Mouse (Mus musculus): ENCODE measurements around the gene Dclk1. TPM values are rescaled to one million over a fixed set of nuclear protein-coding genes. Genes with fewer than 3 reads are reported as not detected.

Dclk1 gene
- polyA plus RNA-seq, 1 experiment from 2014 or later: 30.0 TPM

DNA sequence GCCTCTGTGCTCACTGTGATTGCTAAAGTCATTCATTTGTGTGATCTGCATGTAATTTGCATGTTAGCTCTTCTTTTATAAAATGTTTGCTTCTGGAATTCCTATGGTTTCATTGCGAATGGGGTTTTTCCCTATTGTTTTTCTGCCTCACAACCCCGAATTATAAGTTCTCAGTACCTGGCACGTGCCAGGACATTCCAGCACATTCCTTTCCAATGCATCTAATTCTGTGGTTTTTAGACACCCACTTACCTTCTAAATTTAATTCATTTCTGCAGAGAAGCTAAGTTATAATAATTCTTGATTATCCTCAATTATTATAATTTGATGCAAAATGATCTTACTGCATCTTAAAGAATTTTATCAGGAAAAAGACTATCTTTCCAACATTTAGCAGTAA, 118.7 kb downstream of the Dclk1 start:
- no peaks in the 10 kb centered on the region for H3K4me1 ChIP-seq (ENCODE audit: insufficient read depth, low read length)
- no peak overlapping the region for H3K9ac ChIP-seq (replicated peaks; ENCODE audit: low read length)
- H3K4me3 ChIP-seq (ENCODE audit: low read length): no peak overlapping the region
- no peak overlapping the region for H3K27ac ChIP-seq (ENCODE audit: low read length)
- 87% methylated on average over 3 of the region's 3 CpGs for whole genome bisulfite sequencing
- no peak overlapping the region for H3K4me2 ChIP-seq (replicated peaks; ENCODE audit: low read depth, low read length)
- ATAC-seq (ENCODE audit: low FRiP score, low TSS enrichment): no peak
- no peaks in the 10 kb centered on the region for H3K9me3 ChIP-seq (ENCODE audit: low read length)
- H3K27me3 ChIP-seq (ENCODE audit: insufficient read depth, low read length): no peaks in the 10 kb centered on the region
- no peaks in the 10 kb centered on the region for H3K36me3 ChIP-seq (ENCODE audit: insufficient read depth, low read length)

DNA sequence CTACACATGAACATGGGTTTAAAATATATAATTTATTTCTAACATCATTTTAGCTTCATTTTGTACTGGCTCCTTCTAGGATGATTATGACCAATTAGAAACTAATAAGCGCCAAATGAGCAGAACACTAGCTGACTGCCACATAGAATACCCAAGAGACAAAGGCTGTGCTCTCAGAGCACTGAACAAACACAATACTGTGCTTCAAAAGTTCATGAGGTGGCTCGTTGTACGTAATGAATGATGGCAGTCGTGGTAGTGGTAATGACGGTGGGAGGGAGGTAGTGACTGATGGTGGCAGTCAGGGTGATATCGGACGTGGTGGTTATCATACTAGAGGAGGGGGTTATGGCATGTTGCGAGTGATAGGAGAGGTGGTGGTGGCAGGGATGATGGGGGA, 125.0 kb downstream of the Dclk1 start:
- no peak overlapping the region for H3K4me3 ChIP-seq (ENCODE audit: low read length)
- H3K9me3 ChIP-seq (ENCODE audit: low read length): no peaks in the 10 kb centered on the region
- no peak overlapping the region for H3K9ac ChIP-seq (replicated peaks; ENCODE audit: low read length)
- H3K27ac ChIP-seq (ENCODE audit: low read length): no peak overlapping the region
- H3K36me3 ChIP-seq (ENCODE audit: insufficient read depth, low read length): no peaks in the 10 kb centered on the region
- WGBS: 91% methylated on average over 8 of the region's 8 CpGs
- no peak for ATAC-seq (ENCODE audit: low FRiP score, low TSS enrichment)
- H3K4me1 ChIP-seq (ENCODE audit: insufficient read depth, low read length): no peaks in the 10 kb centered on the region
- H3K27me3 ChIP-seq (ENCODE audit: insufficient read depth, low read length): no peaks in the 10 kb centered on the region
- H3K4me2 ChIP-seq (replicated peaks; ENCODE audit: low read depth, low read length): no peak overlapping the region

DNA sequence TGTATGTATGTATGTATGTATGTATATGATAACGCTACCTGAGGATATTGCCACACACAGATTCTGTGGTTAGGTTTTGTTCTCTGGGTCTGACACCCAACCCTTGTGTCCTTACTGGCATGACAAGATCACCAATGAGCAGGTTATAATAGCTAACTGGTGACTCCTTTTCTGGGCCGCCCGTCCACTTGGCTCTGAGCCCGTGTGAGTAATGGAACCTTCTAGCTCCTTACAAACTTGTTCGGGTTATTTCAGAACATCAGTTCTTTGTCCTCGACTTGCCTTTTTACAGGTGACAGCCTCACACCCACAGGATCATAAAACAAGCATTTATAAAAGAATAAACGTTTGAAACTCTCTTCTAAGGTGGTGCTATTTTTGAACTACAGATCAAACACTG, 127.0 kb downstream of the Dclk1 start:
- no peak overlapping the region for H3K4me3 ChIP-seq (ENCODE audit: low read length)
- no peak overlapping the region for H3K9ac ChIP-seq (replicated peaks; ENCODE audit: low read length)
- H3K9me3 ChIP-seq (ENCODE audit: low read length): no peaks in the 10 kb centered on the region
- H3K4me1 ChIP-seq (ENCODE audit: insufficient read depth, low read length): no peaks in the 10 kb centered on the region
- WGBS: 70% methylated on average over 7 of the region's 7 CpGs
- ATAC-seq (ENCODE audit: low FRiP score, low TSS enrichment): no peak
- H3K4me2 ChIP-seq (replicated peaks; ENCODE audit: low read depth, low read length): no peak overlapping the region
- H3K27me3 ChIP-seq (ENCODE audit: insufficient read depth, low read length): no peaks in the 10 kb centered on the region
- H3K36me3 ChIP-seq (ENCODE audit: insufficient read depth, low read length): no peaks in the 10 kb centered on the region
- H3K27ac ChIP-seq (ENCODE audit: low read length): no peak overlapping the region

DNA sequence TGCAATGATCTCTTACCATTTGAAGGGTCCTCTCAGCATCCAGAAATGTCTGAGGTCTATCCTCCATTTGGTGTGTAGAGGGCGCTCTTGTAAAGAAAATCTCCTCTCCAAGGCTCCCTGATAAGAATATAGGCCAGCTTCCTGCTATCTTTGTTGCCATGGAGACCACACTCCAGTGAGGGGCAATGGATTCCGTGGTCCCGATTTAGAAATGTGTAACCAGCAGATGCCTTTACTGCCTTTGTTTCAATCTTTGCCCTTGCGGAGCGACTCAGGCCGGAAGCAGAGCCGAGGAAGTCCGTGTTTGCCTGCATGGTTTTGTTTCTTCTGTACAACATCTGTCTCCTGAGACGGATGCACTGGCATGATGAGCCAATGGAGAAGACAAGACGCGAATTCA, 131.5 kb downstream of the Dclk1 start:
- Histone ChIP-seq H3K9ac (replicated peaks; ENCODE audit: low read length) (no peak overlapping the region; the same call in 1 of the 2 replicates), H3K4me1 (ENCODE audit: insufficient read depth, low read length) (no peaks in the 10 kb centered on the region), H3K4me2 (replicated peaks; ENCODE audit: low read depth, low read length) (peak overlapping the region; percentile 68), H3K9me3 (ENCODE audit: low read length) (no peaks in the 10 kb centered on the region), H3K4me3 (ENCODE audit: low read length) (peak overlapping the region; percentile 38), H3K27me3 (ENCODE audit: insufficient read depth, low read length) (no peaks in the 10 kb centered on the region), H3K27ac (ENCODE audit: low read length) (no peak overlapping the region), H3K36me3 (ENCODE audit: insufficient read depth, low read length) (no peaks in the 10 kb centered on the region)
- 7% methylated on average over 11 of the region's 11 CpGs for WGBS
- peak; percentile 91 for ATAC-seq (ENCODE audit: low FRiP score, low TSS enrichment)

DNA sequence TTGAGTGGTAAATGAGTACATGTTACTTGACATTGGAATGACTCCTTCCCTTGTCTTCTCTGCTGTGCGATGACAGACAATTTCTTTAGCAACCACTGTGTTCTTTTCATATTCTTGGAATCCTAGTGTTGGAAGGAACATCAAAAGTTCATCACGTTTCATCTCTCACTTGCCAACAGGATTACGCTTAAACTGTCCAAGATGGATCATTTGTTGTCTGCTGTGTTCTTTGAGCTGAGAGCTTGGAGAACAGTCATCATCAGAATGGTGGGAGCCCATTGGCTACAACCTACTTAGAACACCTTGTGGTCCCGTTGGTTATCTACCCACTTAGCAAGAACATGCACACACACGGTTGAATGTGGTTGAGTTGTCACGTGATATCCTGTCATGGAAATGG, 136.4 kb downstream of the Dclk1 start:
- no peak overlapping the region for H3K9ac ChIP-seq (replicated peaks; ENCODE audit: low read length)
- no peaks in the 10 kb centered on the region for H3K27me3 ChIP-seq (ENCODE audit: insufficient read depth, low read length)
- no peak for ATAC-seq (ENCODE audit: low FRiP score, low TSS enrichment)
- H3K27ac ChIP-seq (ENCODE audit: low read length): no peak overlapping the region
- no peak overlapping the region for H3K4me2 ChIP-seq (replicated peaks; ENCODE audit: low read depth, low read length)
- no peak overlapping the region for H3K4me3 ChIP-seq (ENCODE audit: low read length)
- no peaks in the 10 kb centered on the region for H3K4me1 ChIP-seq (ENCODE audit: insufficient read depth, low read length)
- H3K9me3 ChIP-seq (ENCODE audit: low read length): no peaks in the 10 kb centered on the region
- 93% methylated on average over 6 of the region's 6 CpGs for WGBS
- H3K36me3 ChIP-seq (ENCODE audit: insufficient read depth, low read length): no peaks in the 10 kb centered on the region

DNA sequence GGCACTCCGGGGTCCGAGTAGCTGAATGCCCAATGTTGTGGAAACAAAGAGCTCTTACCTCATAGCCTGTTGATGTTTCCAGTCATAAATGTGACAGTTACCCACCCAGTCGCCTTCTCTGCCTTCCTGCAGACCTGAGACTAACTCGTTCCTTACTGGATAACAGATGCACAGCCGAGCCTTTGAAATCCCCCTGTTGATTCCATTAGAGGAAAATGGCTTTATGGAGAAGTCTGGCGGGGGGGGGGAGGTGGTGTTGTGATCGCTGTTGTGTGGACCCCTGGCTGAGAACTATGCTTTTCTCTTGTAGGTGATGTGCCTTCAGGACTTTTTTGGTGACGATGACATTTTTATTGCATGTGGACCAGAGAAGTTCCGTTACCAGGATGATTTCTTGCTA, 138.3 kb downstream of the Dclk1 start:
- H3K27me3 ChIP-seq (ENCODE audit: insufficient read depth, low read length): no peaks in the 10 kb centered on the region
- no peak overlapping the region for H3K4me3 ChIP-seq (ENCODE audit: low read length)
- WGBS: 44% methylated on average over 9 of the region's 9 CpGs
- H3K4me2 ChIP-seq (replicated peaks; ENCODE audit: low read depth, low read length): no peak overlapping the region
- H3K36me3 ChIP-seq (ENCODE audit: insufficient read depth, low read length): no peaks in the 10 kb centered on the region
- H3K27ac ChIP-seq (ENCODE audit: low read length): no peak overlapping the region
- no peak overlapping the region for H3K9ac ChIP-seq (replicated peaks; ENCODE audit: low read length)
- H3K4me1 ChIP-seq (ENCODE audit: insufficient read depth, low read length): no peaks in the 10 kb centered on the region
- no peaks in the 10 kb centered on the region for H3K9me3 ChIP-seq (ENCODE audit: low read length)
- ATAC-seq (ENCODE audit: low FRiP score, low TSS enrichment): no peak

DNA sequence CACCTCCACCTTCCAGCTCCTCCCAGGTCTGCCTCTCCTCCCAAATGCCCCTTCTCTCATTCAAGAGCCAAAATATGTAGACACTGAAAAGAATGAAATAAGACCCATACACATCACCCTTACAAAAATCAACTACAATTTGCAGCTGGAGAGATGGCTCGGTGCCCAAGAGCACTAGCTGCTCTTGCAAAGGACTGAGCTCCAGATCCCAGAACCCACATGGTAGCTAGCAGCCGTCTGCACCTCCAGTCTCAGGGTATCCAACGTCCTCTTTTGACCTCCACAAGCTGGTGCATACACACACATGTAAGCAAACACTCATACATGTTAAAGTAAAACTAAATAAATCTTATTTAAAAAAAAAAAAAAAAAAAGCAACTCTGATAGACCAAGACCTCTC, 150.4 kb downstream of the Dclk1 start:
- H3K36me3 ChIP-seq (ENCODE audit: insufficient read depth, low read length): no peaks in the 10 kb centered on the region; the same call in 1 of the 2 replicates
- H3K4me1 ChIP-seq (ENCODE audit: insufficient read depth, low read length): no peaks in the 10 kb centered on the region
- no peak overlapping the region for H3K27ac ChIP-seq (ENCODE audit: low read length)
- 44% methylated on average over 3 of the region's 3 CpGs for whole genome bisulfite sequencing
- H3K4me2 ChIP-seq (replicated peaks; ENCODE audit: low read depth, low read length): no peak overlapping the region
- no peak overlapping the region for H3K9ac ChIP-seq (replicated peaks; ENCODE audit: low read length)
- H3K4me3 ChIP-seq (ENCODE audit: low read length): no peak overlapping the region
- H3K27me3 ChIP-seq (ENCODE audit: insufficient read depth, low read length): no peaks in the 10 kb centered on the region
- H3K9me3 ChIP-seq (ENCODE audit: low read length): peaks cover 3% of the 10 kb centered on the region
- ATAC-seq (ENCODE audit: low FRiP score, low TSS enrichment): no peak

DNA sequence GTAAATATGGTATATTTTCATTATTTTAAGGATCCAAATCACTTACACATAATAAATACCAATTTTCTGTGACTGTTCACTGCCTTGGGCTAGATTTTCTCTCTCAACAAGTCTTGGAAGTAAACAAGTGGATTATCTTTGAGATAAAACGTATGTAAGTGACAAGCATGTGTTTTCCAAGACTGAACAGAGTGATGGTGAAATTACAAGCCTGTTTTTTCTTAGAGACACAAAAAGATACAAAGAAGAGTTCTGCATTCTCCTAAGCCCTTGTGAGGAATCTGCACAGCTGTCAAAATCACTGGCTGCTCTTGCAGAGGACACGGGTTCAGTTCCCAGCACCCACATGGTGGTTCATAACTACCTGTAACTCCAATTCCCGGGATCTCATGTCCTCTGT, 151.4 kb downstream of the Dclk1 start:
- 88% methylated on average over 3 of the region's 3 CpGs for WGBS
- Histone ChIP-seq H3K9ac (replicated peaks; ENCODE audit: low read length) (no peak overlapping the region), H3K27me3 (ENCODE audit: insufficient read depth, low read length) (no peaks in the 10 kb centered on the region), H3K9me3 (ENCODE audit: low read length) (peaks cover 3% of the 10 kb centered on the region), H3K4me3 (ENCODE audit: low read length) (no peak overlapping the region), H3K4me1 (ENCODE audit: insufficient read depth, low read length) (no peaks in the 10 kb centered on the region), H3K27ac (ENCODE audit: low read length) (no peak overlapping the region), H3K36me3 (ENCODE audit: insufficient read depth, low read length) (no peaks in the 10 kb centered on the region; the same call in 1 of the 2 replicates), H3K4me2 (replicated peaks; ENCODE audit: low read depth, low read length) (no peak overlapping the region)
- no peak for ATAC-seq (ENCODE audit: low FRiP score, low TSS enrichment)

DNA sequence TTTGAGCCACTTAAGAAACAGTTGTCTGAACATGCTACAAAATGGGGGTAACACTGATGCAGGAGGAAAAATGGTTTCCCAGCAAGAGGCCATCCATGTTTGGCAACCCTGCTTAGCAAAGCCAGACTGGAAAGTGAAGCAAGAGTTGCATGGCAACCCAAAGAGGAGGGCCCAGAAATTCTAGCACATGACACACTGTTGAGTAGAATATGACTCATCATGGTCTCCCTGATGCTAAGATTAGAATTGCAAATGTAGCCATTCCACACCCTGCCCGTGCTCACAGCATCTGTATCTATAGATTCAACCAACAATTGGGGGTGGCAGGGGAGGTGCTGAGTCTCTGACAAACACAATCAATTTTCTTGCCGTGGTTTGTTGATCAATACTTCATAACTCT, 154.6 kb downstream of the Dclk1 start:
- H3K4me1 ChIP-seq (ENCODE audit: insufficient read depth, low read length): no peaks in the 10 kb centered on the region
- no peak for ATAC-seq (ENCODE audit: low FRiP score, low TSS enrichment)
- 70% methylated on average over 2 of the region's 2 CpGs for WGBS
- H3K36me3 ChIP-seq (ENCODE audit: insufficient read depth, low read length): no peaks in the 10 kb centered on the region; the same call in 1 of the 2 replicates
- H3K9ac ChIP-seq (replicated peaks; ENCODE audit: low read length): no peak overlapping the region
- H3K27me3 ChIP-seq (ENCODE audit: insufficient read depth, low read length): no peaks in the 10 kb centered on the region
- H3K9me3 ChIP-seq (ENCODE audit: low read length): peaks cover 5% of the 10 kb centered on the region
- H3K4me3 ChIP-seq (ENCODE audit: low read length): no peak overlapping the region
- no peak overlapping the region for H3K27ac ChIP-seq (ENCODE audit: low read length)
- no peak overlapping the region for H3K4me2 ChIP-seq (replicated peaks; ENCODE audit: low read depth, low read length)

DNA sequence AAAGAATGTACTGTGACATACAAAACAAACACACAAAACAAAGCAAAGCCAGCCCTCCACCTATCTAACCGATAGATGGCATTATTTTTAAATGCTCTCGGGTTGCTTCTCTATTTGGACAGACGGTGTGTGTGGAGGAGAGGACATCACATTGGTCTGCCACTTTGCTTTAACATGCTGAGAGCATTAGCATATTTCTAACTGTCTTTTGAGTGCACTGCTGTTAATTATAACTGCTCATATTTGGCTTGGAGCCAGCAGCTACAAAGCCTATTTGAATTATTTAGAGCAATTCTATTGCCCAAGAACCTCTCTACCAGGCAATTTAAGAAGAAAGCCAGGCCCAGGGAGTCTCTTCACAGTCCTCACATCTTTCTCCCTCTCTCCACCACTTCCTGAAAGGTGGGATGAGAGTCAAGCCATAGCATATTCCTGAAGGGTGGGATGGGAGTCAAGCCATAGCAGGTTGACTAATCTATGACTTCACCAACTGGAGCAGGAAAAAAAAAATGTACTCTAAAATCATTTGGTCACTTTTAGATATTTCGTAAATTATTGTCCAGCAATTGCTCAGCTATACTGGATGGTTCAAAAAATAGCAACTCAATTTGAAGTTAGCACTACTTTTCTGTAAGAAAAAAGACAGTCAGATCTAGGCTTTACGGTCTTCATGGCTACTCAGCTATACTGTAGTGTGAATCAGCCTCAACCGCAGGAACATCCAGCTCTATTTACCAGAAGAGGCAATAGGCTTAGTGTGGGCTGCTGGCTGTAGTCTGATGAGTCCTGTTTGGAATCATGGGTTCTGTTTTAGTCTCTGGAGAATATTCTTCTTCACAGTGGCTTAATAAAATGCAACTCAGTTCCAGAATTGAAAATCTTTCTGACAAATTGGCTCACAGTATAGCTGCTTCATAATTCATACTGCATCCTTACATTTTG, 155.9 kb downstream of the Dclk1 start:
- 70% methylated on average over 6 of the region's 6 CpGs for WGBS
- Histone ChIP-seq H3K9me3 (ENCODE audit: low read length) (peaks cover 6% of the 10 kb centered on the region), H3K4me2 (replicated peaks; ENCODE audit: low read depth, low read length) (no peak overlapping the region), H3K27ac (ENCODE audit: low read length) (no peak overlapping the region), H3K27me3 (ENCODE audit: insufficient read depth, low read length) (no peaks in the 10 kb centered on the region), H3K4me1 (ENCODE audit: insufficient read depth, low read length) (no peaks in the 10 kb centered on the region), H3K36me3 (ENCODE audit: insufficient read depth, low read length) (no peaks in the 10 kb centered on the region; the same call in 1 of the 2 replicates), H3K4me3 (ENCODE audit: low read length) (no peak overlapping the region), H3K9ac (replicated peaks; ENCODE audit: low read length) (no peak overlapping the region)
- ATAC-seq (ENCODE audit: low FRiP score, low TSS enrichment): no peak
